Mouse (Mus musculus): ENCODE measurements around the gene Rap1a. TPM values are rescaled to one million over a fixed set of nuclear protein-coding genes. Genes with fewer than 3 reads are reported as not detected.

Gene Rap1a
- total RNA-seq, 4 experiments from 2014 or later, result 86.5 to 102 (median 97.8) TPM

GRCm38 (mm10) chr3:105695476-105696386 lies 105.4 kb downstream of the Rap1a start:
- DNase-seq (ENCODE audit: low spot score), result no peak

GRCm38 (mm10) chr3:105693327-105694080 lies 107.6 kb downstream of the Rap1a start:
- DNase-seq (ENCODE audit: low spot score), result no peak

- no peak for DNase-seq (ENCODE audit: low spot score)
Measured at GRCm38 (mm10) chr3:105688536-105688935, 112.6 kb downstream of the Rap1a start.

GRCm38 (mm10) chr3:105687324-105688060 lies 113.6 kb downstream of the Rap1a start, which contains the start of gene Ddx20:
Ddx20 (minus strand) TSS chr3:105687574.
- DNase-seq (ENCODE audit: low spot score), result peak; percentile 96

GRCm38 (mm10) chr3:105686394-105687323 lies 114.5 kb downstream of the Rap1a start:
- no peak for DNase-seq (ENCODE audit: low spot score)

GRCm38 (mm10) chr3:105680346-105680745 lies 120.8 kb downstream of the Rap1a start:
- no peak for DNase-seq (ENCODE audit: low spot score)

Other genes starting within 250 kb of the Rap1a start
- gene Ddx20, start 113.8 kb downstream of the Rap1a start, total RNA-seq (2022), result 10 to 100 TPM in 2 of 4 experiments, 1 to 10 TPM in 2; 9.0 to 11.7 (median 10.7) TPM
- gene Inka2, start 96.7 kb downstream of the Rap1a start, total RNA-seq (2022), result 10 to 100 TPM; 13.8 to 20.0 (median 16.1) TPM
- under 1 TPM in 3 of 4 experiments, not detected in 1; 0.25 to 0.44 (median 0.32) TPM for gene Adora3, start 69.5 kb upstream of the Rap1a start, total RNA-seq (2022)
- under 1 TPM in 3 of 4 experiments, not detected in 1; 0.27 to 0.62 (median 0.41) TPM for gene Tmigd3, start 69.6 kb upstream of the Rap1a start, total RNA-seq (2022)
- 1 to 10 TPM in 1 of 4 experiments, under 1 TPM in 3; 0.28 to 1.3 (median 0.42) TPM for gene I830077J02Rik, start 131.3 kb upstream of the Rap1a start, total RNA-seq (2022)
- gene Wdr77, start 158.0 kb upstream of the Rap1a start, total RNA-seq (2022), result 10 to 100 TPM; 40.6 to 49.7 (median 45.1) TPM
- 1,000 to 10,000 TPM; 1,049 to 1,242 (median 1,155) TPM for gene Atp5f1, start 158.8 kb upstream of the Rap1a start, total RNA-seq (2022)
- gene Ovgp1, start 172.4 kb upstream of the Rap1a start, total RNA-seq (2022), result under 1 TPM; 0.22 to 0.69 (median 0.53) TPM
- not detected for gene Pifo, start 213.3 kb upstream of the Rap1a start, total RNA-seq (2022)
- gene Chil5, start 231.5 kb upstream of the Rap1a start, total RNA-seq (2022), result under 1 TPM in 2 of 4 experiments, not detected in 2; 0.29 to 0.38 TPM

Measured in heart, adult 8-10 months (tissue).